Mouse (Mus musculus): ENCODE results near the gene Optc. TPM values are rescaled to one million over a fixed set of nuclear protein-coding genes. Genes with fewer than 3 reads are reported as not detected.

Optc gene
- total RNA-seq, 2 experiments from 2014 or later: 0.17 to 0.55 TPM

DNA sequence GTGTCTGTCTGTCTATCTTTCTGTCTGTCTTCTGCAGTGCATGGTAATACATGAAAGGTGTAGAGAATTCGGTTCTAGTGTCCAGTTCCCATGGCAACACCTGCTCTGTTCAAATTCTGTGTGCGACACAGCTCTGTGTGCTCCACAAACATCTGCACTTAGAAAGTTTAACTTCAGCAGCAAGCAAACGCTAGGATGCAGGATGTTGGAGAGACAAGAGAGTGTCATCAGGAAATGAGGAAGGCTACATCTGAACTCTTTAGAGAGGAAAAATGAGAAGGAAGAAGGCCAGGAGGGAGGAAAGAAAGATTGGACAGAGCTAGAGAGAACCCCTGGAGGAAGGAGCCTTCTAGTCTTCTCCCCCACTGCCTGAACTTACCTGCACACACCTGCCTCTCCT, 13.1 kb upstream of the Optc start:
- intact Hi-C loops (cut with DNase I): loop anchor here (1.0 kb wide), 1 partner anchor 37 kb away; no protein-coding TSS in a partner anchor
- no peak for DNase-seq

DNA sequence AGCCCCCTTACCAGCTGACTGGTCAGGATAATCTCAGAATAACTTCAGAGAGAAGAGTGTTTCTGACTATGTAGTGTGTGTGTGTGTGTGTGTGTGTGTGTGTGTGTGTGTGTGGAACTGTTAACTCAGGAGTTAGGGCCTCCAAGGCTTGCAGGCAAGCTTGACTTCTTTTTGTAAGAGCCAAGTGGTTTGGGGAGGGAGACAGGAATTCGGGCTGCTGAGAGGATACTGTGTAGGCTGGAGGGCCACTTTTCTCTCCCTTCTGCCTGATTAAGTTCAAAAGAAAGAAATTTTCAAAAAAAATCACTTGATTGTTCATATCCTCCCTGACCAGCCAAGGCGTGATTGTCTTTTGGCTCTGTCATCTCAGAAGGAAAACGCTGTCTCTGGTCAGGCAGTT, 12.6 kb upstream of the Optc start:
- DNase-seq: no peak
- intact Hi-C loops (cut with DNase I): loop anchor here (1.0 kb wide), 1 partner anchor 38 kb away; no protein-coding TSS in a partner anchor

DNA sequence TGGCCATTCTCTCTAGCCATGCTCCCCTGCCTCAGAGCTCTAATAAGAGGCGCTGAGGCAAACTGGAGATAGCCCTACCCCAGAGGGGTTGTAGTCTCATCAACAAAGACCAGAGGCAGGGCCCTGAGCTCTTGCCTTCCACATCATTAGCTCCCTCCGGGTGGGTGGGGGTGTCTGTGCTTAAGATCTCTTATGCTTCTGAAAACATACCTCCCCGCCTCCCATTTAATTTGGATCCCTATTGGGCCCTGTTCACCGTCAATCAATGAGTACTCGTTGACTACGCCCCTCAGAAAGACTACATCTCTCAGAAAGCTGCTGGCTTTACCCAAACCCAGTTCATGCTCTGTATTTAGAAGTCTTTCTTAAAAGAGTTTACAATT, 10.3 kb upstream of the Optc start:
- intact Hi-C loops (cut with DNase I): no loop called here
- DNase-seq: no peak

DNA sequence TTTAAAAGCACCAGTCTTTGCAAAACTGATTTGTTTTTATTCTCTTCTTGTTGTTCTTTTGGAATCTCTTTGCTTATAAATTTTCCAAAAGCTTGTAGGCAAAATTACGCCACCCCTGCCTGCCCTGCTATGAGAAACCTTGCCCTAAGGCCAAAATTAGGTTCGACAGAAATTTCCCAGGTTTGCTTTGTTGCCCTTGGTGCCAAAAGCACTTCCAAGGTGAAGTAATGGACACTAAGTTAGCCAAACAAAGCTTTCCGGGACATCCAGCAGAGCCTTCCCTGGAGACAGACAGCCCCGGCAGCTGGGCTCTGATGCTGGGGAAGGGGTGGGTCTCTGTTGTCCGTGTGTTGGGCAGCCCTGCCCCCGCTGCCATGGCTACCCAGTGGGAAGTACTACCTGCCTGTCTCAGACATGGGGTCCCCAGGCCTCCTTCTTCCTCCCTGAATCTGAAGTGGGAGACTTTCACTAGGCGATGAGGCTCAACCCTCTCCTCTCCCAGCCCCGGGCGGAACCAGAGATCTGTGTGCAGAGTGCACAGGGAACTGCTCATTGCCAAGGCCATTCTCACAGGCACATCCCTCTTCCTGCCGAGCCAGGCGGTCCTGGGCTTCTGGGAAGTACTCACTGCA, 9.8 kb upstream of the Optc start:
- intact Hi-C loops (cut with DNase I): no loop called here
- peak; percentile 62 to 65 for DNase-seq

DNA sequence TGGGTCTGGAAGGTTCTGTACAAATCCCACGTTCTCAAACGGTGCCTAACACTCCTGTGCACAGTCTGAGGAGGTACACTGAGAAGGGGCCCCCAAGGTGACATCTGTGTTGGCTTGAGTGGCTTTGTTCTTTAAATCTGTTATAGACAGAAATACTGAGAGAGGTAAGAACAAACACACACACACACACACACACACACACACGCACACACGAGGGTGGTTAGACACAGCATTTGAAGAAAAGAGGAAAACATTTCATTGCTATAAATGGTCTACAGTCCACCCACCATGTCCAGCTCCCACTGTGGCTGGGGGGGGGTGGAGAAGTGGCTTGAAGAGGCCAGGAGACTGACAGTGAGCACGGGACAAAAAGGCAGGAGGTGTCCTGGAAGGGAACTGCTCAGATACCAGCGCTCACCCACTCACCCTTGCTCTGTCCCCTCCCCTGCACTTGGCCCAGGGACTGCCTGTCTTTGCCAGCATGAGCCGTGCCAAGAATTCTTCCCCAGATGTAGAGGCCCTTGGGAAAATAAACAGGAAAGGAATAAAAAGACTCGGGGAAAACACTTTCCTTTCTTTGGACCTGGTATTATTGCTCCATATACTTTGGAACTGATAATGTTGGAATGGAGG, 8.0 kb upstream of the Optc start:
- DNase-seq: peak; percentile 78 to 90
- intact Hi-C loops (cut with DNase I): no loop called here

DNA sequence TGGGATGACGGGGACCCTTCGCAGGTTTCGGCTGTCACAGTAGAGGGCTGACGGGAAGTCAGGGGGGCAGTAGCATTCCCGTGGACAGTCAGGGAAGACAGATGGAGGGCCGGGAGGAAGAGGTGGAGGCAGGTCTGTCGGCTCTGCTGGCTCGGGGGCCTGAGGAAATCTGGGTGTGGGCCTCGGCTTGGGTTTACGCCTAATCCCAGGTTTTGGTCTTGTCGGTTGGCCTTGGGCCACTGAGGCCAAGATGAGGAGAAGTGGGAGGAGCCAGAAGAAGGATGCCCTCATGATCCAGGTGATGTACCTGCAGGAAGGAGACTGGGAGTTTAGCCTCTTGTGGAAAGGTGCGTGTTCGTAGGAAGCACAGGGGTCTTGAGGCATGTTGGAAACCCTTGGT, 7.3 kb upstream of the Optc start:
- intact Hi-C loops (cut with DNase I): no loop called here
- DNase-seq: no peak

DNA sequence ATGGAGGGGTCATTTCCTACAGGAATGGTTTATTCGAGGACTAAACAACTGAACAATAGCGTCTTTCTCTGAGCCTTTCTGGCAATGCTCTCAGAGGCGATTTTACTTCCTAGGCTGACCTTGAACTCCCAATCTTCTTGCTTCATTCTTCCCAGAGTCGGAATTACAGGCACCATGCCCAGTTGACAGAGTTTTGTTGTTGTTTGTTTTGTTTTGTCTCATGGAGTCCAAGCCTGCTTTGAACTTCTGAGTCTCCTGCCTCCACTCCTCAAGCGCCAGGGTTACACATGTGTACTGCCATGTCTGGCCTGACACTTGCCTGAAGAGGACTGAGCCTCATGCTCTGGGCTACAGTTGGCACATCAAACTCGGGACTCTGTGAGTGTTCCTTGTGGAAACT, 5.2 kb upstream of the Optc start:
- intact Hi-C loops (cut with DNase I): loop anchor here (5.0 kb wide), 1 partner anchor 194 kb away; no protein-coding TSS in a partner anchor
- DNase-seq: no peak

DNA sequence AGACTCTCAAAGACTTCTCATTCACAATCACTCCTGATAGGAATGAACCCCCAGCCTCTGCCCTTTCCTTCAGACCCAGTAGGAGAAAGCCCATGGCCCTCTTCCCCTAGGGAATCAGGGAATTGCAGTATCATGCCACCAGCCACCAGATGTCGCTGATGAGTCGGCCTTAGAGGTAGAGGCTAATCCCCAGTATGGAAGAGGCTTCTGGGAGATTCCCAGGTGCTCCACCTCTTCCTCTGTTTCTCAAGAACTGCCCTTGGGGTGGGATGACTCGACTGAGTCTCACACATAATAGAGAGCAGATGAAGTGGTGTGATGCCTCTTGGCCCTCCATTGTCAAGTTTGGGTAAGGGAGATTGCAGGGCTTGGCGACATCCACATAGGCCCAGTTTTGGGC, 3.7 kb upstream of the Optc start:
- intact Hi-C loops (cut with DNase I): loop anchor here (1.0 to 5.0 kb wide), 3 partner anchors 50 to 196 kb away; no protein-coding TSS in a partner anchor
- peak; percentile 77 to 85 for DNase-seq

DNA sequence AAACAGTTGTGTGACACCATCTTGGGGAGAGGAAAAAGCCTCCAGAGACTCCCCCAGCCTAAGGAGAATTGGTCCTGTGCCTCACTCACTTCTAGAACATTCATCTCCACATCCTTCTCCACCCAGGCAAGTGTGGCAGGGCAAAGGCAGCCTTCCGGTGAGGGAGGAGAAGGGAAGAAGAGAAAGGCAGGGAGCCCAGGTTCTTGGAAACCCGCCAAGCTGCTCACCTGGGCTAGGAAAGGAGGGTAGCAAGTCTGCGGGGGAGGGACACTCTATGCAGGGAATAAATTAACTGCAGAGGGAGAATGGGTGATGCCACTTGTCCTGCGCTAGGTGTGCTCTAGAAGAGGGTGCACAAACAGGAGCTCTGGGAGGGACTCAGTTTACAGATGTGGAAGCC, 3.2 kb upstream of the Optc start:
- DNase-seq: no peak
- intact Hi-C loops (cut with DNase I): loop anchor here (1.0 to 5.0 kb wide), 3 partner anchors 50 to 196 kb away; no protein-coding TSS in a partner anchor

DNA sequence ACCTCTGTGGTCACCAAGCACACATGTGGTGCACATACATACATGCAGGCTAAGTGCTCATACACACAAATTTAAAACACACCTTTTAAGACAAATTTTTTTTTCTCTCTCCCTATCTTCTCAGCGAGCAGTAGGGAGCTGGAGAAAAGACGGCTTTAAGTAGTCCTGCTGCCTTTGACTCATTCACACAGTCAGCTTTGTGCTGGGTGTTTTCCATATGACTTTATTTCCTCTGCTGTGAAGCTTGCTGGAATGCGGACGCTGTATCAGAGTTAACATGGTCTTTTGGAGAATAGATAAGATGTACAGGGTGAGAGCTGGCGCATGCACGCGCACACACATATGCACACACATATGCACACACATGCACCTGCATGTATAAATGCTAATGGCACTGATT, 2.3 kb upstream of the Optc start:
- no peak for DNase-seq
- intact Hi-C loops (cut with DNase I): loop anchor here (5.0 kb wide), 1 partner anchor 197 kb away; no protein-coding TSS in a partner anchor

DNA sequence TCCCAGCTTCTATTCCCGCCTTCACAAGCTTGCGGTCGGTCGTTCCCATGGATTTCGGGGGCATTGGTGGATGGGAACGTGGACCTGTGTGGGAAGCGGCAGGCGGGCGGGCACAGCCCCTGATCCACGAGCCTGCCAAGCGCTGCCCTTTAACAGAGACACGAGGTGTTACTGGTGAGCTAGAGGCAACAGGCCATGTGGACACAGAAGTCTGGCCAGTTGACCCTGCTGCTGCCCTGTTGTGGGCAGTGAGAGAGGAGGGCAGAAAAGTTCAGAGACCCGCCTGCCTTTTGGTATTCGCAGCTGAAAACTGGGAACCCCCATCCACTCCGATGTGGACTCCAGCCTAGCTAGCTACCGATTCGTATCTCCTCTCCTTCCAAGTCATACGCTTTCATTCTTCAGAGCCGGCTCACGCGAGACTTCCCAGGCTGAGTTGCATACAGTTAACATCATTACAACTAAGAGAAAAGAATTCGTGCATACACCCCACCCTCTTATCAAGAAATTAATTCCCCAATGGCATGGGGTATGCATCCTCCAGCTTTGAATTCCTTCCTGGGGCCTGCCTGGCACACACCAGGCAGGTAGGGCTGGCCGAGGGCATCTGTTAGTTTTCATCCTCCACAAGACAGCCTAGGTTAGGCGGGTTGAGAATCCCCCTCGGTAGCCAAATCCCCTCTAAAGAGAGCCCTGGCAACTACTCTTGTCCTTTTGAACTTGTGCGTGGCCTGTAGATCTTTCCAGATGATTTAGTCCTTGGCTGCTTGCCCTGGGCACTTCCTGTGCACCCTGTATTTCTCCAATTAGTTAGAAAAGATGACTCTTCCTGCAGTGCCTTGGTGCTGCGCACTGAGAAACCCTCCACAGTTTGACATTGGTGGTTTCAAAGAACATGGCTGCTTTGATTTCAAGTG, 1.1 kb upstream of the Optc start:
- DNase-seq: no peak

DNA sequence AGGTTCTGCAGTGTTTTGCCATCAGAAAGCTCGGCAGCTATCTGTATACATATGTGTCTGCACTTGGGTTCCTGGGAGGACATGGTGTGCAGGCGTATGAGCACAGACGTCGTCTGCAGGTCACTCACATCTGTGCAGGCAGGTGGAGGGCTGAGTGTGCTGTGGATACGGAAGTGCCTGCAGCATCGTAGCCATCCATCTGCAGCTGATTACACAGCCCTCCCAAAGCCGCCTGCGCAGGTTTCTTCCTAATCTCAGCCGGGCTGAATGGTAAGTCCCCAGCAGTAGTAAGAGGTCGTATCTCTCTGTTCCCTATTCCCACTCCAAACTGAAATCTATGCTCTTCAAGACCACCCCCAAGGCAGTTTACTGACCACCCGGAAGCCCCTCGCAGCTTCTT, 1.4 kb downstream of the Optc start:
- no peak for DNase-seq
- intact Hi-C loops (cut with DNase I): no loop called here

More for the DNA sequence above, 1.1 kb upstream of the Optc start:
- intact Hi-C loops (cut with DNase I): no loop called here

DNA sequence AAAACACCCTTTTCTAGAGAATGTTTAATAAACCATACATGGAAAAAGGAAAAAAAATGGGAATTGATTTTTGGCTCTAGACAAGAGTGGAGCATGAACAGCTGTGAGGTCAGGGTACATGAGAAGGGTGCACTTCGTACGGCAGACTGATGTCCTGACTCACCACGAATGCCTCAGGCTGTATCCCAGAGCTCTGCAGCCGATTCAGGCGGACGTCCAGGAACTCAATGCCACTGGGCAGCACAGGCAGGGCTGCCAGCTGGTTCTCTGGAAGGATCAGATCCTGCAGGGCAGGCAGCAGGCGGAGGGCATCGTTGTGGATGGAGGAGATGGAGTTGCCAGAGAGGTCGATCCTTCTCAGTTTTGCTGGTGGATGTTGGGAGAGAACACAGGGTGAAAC, 7.0 kb downstream of the Optc start:
- intact Hi-C loops (cut with DNase I): no loop called here
- no peak for DNase-seq

DNA sequence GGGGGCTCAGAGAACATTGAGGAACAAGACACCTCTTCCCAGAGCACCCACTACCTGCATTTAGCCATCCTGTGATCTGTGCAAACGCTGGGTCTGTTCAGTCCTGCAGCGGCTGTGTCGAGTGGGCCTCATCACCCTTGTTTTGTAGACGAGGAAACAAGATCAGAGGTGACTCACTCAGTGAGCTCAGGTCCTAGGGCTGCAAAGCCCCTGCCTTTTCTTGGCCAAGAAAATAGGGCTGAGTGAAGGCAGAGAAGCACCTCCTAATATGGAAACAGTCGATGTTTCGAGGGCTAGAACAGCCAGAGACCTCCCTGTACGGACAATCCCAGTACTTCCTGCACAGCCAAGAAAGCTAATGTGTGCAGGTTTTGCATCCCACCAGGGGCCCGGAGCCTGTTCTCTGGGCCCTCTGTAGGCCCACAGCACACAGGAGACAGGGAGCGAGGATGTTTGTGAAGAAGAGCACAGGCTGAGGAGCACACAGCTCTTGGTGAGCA, 8.7 kb downstream of the Optc start:
- no peak for DNase-seq
- intact Hi-C loops (cut with DNase I): loop anchor here (5.0 kb wide), 2 partner anchors 97 to 267 kb away; partner anchors contain the start of gene Atp2b4

DNA sequence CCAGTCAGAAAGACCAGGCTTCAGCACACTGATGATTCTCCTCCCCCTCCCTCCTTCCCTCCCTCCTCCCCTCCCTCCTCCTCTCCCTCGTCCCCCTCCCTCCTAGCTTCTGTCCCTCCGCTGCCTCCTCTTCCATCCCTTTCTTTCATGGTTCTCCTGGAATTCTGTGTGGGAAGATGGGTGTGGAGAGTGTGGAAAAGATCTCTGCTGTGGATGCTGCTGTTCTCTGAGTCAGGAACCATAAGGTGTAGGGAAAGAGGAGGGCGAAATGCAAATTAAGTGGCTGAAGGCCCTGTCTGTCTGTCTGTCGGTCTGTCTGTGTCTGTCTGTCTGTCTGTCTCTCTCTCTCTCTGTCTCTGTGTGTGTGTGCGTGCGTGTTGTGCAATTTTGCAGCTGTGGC, 10.5 kb downstream of the Optc start:
- intact Hi-C loops (cut with DNase I): loop anchor here (5.0 kb wide), 2 partner anchors 95 to 265 kb away; partner anchors contain the start of gene Atp2b4
- DNase-seq: no peak

DNA sequence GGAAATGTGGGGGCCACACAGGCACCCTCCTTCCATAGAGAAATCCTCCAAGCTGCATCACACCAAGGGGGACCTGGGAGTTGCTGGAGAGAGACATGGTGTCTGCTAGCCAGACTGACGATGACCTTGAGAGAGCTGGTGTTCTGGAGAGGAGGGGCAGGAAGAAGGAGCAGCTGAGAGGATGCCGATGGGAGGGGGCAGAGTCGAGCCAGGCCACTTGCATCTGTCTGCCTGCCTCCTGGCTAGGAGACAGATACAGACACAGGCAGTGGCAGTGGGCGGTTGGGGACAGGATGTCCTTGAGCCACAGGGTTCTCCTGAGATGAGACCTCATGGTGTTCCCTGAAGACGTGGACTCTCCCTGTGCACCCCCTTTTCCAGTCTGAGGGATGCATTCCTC, 16.3 kb downstream of the Optc start:
- peak; percentile 54 to 58 for DNase-seq
- intact Hi-C loops (cut with DNase I): no loop called here

DNA sequence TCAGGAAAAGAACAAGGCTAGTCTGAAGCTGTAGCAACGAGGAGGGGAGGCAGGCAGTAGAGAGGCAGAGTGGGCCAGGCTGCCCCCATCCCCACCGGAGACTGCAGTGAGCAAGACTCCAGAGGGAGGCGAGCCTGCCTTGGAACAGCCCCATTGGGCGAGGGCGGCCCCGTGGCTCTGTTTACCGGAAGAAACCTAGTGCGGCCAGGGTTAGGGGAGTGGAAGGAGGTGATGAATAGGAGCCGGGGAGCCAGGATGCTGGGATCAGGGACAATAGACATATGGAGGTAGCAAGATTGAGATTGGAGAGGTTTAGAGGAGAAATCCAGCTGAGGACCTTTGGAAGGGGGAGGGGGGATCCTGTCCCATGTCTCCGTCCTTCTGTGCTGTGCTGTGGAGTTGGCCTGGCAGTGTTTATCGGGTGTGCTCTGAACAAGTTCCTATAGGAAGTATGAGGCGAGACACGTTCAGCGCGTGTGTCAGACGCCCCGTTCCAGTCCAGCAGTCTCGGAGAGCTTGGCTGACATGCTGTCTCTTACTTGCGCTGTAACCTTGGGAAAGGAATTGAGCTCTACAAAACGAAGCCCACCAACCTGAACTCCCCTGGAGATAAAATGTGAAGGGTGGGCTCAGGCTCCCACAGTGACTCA, 17.7 kb downstream of the Optc start:
- intact Hi-C loops (cut with DNase I): no loop called here
- DNase-seq: peak in 1 of 2 experiments; percentile 28

DNA sequence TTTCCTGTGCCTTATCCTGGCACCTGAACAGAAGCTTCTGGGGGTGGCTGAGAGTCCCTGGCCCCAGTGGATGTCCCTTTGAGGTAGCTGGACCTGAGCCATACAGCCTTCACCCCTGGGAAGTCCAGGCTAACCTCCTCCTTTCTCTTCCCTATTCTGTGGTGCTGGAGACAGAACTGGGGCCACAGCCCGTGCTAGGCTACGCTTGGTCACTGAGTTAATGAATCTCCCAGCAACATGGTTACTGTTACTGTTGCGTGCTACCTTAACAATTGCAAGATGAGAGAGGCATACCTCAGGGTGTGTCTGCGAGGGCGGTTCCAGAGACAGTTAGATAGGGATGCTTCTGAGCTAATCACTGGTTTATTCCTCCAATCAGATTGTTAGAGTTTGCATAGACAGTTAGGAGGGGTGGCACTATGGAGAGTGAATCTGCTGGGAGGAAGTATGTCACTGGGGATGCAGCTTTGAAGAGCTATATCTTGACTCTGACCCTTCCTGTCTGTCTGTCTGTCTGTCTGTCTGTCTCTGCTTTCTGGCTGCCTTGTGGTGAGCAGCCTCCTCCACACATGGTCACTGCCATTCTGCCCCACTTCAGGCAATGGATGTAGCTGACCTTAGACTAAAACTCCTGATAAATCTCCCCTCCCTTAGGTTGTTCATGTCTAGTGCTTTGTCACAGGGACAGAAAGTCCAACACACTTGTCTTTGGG, 20.1 kb downstream of the Optc start:
- no peak for DNase-seq
- intact Hi-C loops (cut with DNase I): no loop called here

DNA sequence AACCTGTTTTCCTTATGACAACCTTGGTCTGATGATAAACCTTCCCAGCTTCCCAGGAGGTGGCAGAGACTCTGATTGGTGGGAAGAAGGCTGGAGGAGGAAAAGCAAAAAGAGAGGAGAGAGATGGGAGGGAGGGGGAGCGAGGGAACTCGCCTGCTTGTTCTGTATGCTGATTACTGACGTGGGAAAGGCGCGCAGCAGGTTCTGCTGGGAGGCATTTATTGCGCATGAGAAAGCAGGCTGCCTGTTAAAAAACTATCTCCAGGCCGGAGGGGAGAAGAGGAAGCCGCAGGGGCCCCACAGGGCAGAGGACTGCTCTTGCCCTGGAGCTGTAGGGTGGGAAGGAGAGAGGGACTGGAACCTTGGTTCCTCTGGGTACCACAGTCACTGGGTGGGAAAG, 20.8 kb downstream of the Optc start:
- intact Hi-C loops (cut with DNase I): no loop called here
- DNase-seq: no peak

DNA sequence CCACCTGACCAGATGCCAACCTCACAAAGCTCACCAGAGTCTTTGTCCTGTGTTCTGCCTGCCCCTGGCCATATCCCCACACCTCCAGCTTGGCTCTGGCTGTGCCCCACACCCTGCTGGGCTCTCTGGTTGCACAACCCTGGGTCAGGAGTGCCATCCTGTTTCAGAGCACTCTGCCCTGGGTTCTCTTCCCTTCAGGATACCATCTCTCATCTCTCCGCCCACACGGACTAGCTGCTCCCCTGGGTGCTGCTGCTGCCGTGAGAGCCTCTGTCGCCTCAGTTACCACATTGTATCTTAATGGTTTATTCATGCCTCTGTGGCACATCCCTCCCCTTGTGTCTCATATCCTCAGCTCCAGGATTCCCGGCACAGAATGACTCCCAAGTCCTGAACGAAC, 21.4 kb downstream of the Optc start:
- DNase-seq: no peak
- intact Hi-C loops (cut with DNase I): no loop called here

All from heart, postnatal 14 days (tissue).